Mouse (Mus musculus): ENCODE measurements around the gene Pclo.

GRCm38 (mm10) chr5:14508522-14508921 is 6.2 kb upstream of the Pclo start:
- TF ChIP-seq EP300 (optimal IDR thresholded peaks at IDR 0.05) (no peak), CTCF (IDR thresholded peaks at IDR 0.05; ENCODE audit: low read depth) (no peak)
